Mouse (Mus musculus) bone marrow macrophage, adult 2 months (primary cell): ENCODE data around the gene Ccdc144b. TPM values are rescaled to one million over a fixed set of nuclear protein-coding genes. Genes with fewer than 3 reads are reported as not detected.

Experiments used
- H3K27ac ChIP-seq: 2 replicates; pipeline ENCODE4 v1.5.1; 2012; ENCODE audit warnings: low read depth, low read length; ENCODE audit not compliant: insufficient read depth
- H3K4me1 ChIP-seq: 2 replicates; pipeline ENCODE4 v1.6.1; 2012; ENCODE audit warnings: low read length; ENCODE audit not compliant: control insufficient read depth, insufficient read depth
- H3K4me3 ChIP-seq: 2 replicates; pipeline ENCODE4 v1.5.1; 2012; ENCODE audit warnings: mild to moderate bottlenecking, low read length, moderate library complexity; ENCODE audit not compliant: insufficient read depth
- CTCF ChIP-seq: IDR thresholded peaks from 2 replicates; pipeline ENCODE4 v1.5.1; 2012; ENCODE audit warnings: low read depth, mild to moderate bottlenecking, low read length, moderate library complexity
- POLR2A ChIP-seq: IDR thresholded peaks from 2 replicates; pipeline ENCODE4 v1.6.1; 2012; ENCODE audit warnings: mild to moderate bottlenecking, low read depth, low read length, borderline replicate concordance
- polyA plus RNA-seq: library from polyadenylated mRNA; stranded (reverse); fragments of >200 nt; gene quantifications from 2 replicates; pipeline ENCODE4 v1.2.4, GENCODE M21; 2012; ENCODE audit not compliant: missing spikeins, insufficient read depth, insufficient read length

The Ccdc144b gene
- polyA plus RNA-seq, 1 experiment = not detected

DNA sequence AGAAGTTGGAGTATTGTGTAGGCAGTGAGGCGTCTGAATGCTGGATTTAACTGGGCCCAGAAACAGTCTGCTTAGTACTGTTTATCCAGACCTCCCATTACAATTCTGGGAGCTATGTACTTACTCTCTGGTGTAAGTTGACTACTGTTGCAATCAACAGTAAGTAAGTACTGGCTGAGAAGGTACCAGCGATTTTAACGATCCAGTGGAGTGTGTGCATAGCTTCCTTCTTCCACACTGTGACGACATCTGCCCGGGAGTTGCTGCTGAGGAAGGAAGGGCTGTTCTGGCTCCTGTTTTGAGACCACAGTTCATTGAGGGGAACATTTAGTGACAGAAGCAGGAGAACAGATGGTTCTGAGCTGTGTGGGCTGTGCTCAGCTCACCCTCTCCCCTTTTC, 17.7 kb upstream of the Ccdc144b start:
- Histone ChIP-seq H3K4me3 (no peak overlapping the region), H3K27ac (no peak overlapping the region), H3K4me1 (peaks cover 13% of the 10 kb centered on the region)
- no peak for TF ChIP-seq CTCF
- no peak for TF ChIP-seq POLR2A

DNA sequence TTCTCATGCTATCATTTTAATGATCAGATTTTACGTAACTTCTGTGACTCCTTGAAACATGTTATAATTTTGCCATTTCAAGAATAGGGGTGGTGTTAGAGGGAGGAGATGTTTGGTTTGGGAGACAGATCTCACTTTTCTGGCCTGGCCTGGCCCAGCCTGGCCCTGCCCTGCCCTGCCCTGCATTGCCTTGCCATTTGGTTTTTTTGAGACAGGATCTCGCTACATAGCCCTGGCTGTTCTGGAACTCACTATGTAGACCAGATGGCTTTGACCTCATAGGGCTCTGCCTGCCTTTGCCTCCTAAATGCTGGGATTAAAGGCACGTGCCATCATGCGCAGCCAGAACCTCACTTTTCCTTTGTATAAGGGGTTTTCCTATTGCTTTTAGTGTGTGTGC, 17.1 kb upstream of the Ccdc144b start:
- Histone ChIP-seq H3K4me3 (no peak overlapping the region), H3K4me1 (peaks cover 13% of the 10 kb centered on the region), H3K27ac (no peak overlapping the region)
- no peak for TF ChIP-seq POLR2A
- TF ChIP-seq CTCF = no peak

DNA sequence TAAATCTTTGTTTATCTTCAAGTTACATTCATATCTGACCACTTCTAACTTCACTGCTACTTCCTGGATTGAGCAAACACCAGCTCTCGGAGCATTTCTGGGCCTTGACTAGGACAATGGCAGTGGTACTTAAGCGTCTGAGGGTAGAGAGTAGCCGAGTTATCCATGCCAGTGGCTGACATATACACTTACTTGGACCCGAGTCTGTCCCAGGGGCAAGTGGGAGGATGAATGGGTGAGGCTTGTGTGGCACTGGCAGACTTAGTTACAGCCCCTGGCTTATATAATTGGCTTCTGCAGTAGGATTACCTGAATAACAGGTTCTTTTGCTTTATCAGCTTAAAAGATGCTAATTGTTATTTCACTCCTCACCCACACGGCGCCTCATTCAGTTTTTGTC, 14.4 kb upstream of the Ccdc144b start:
- Histone ChIP-seq H3K4me3 (no peak overlapping the region), H3K4me1 (peaks cover 19% of the 10 kb centered on the region), H3K27ac (no peak overlapping the region)
- TF ChIP-seq CTCF (no peak), POLR2A (no peak)

DNA sequence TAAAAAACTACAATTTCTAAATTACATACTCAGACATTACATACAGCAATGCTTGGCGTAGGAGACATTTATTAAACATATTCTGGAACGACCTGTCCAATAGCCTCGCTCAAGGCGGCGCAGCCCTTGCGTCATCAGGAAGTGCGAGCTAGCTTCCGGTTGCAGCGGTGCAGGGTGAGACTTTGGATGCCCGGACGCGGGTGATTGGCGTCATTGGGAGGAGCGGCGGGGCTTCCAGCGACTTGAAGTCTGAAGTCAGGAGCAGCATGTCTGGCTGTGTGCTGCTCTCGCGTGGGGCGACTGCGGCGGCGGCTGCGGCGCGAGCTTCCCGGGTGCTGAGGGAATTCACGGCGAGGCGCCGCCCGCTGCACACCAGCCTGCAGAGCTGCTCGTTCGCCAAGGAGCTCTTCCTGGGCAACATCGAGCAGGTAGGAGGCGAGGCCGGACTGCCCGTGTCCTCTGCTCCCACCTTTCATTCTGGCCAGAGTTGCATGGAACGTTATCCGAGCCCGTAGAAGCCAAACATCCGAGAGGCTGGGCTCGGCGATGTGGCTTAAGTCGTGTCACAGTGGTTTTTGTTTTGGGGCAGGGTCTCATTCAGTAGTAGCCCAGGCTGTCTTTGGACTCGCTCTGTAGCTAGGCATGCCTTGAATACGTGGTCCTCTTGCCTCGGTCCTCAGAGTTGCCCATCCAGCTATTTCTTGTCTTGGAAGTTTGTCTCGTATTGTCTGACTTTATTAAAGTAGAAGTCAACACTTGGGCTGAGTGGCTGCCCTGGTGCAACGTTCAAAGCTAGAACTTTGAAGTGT, 12.7 kb upstream of the Ccdc144b start, which contains the start of gene Acad9:
Gene Acad9 (plus strand): TSS at position 137 of the 809 bp plus-strand sequence.
- TF ChIP-seq POLR2A (no peak), CTCF (no peak)
- Histone ChIP-seq H3K27ac (peak within 1 kb of the TSS; percentile 11; the same call in 1 of the 2 replicates), H3K4me1 (peaks cover 16% of the 10 kb centered on the region), H3K4me3 (peak within 1 kb of the TSS; percentile 84)

DNA sequence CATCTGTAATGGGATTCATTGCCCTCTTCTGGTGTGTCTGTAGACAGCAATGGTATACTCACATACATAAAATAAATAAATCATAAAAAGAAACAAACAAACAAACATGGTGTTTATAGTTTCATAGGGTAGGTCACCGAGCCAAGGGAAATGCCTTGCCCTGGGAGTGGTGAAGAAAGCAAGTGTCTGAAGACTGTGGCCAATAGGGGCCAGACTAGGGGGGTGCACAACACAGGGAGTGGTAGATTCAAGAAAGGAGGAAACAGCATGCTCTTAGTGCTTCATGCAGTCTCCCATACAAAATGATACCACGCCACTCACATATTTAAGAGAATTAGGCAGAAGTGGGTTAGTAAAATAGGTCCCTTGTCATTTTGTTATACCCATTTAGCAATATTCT, 11.8 kb upstream of the Ccdc144b start:
- Histone ChIP-seq H3K27ac (no peak overlapping the region), H3K4me3 (peak overlapping the region; percentile 84), H3K4me1 (peaks cover 13% of the 10 kb centered on the region)
- no peak for TF ChIP-seq CTCF
- no peak for TF ChIP-seq POLR2A

DNA sequence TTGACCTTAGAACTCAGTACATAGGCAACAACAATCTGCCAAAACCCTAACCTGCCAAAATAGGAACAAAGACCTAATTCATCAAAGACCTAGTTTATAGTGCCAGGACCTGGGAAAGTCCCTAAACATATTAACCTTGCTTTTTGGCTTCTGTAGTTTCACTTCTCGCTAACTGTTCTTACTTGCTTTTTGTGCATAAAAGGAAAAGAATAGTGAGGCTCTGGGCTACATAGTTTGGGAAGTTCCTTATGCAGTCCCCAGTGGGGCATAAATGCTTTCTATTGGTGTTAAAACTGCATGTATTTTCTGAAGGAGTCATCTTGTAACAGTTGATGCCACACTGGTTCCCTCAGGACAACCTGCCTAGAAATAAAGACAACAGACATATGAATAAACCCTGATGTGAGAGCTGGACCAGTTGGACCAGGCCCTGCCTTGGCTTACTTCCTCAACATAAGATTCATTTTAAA, 11.3 kb upstream of the Ccdc144b start:
- Histone ChIP-seq H3K4me1 (peaks cover 13% of the 10 kb centered on the region), H3K27ac (peak overlapping the region; percentile 11; the same call in 1 of the 2 replicates), H3K4me3 (no peak overlapping the region)
- no peak for TF ChIP-seq POLR2A
- TF ChIP-seq CTCF = no peak

DNA sequence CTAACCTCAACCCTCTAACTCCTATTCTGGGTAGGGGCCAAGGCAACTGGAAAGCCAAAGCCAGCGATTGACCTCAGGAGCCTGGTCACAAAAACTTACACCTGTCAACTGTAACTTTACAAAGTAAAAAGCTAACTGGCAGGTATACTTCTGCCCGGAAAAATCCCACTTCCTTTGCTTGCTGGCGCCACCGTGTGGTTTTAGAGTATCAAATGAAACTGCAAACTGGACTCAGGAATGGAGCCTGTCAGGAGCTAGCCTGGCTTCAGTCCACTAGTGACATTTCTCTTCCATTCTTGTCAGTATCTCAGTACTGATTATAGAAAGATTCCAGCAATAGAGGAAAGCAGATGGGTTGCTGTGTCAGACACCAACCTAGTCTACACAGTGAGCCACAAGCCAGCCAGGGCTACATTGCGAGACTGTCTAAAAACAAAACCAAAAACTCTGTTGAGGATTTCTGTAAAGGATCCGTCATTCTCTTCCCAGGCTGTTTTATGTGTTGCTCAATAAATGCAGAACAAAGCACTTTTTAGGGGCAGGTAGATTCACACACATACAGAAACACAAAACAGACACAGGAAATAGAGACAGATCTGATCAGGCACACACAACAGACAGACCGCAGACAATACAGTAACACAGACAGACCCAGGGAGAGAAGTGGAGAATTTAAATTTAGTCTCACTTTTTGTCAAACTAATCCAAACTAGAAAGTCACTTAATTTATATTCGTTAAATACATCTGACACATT, 6.9 kb upstream of the Ccdc144b start:
- Histone ChIP-seq H3K4me3 (no peak overlapping the region), H3K4me1 (peaks cover 6% of the 10 kb centered on the region), H3K27ac (no peak overlapping the region)
- no peak for TF ChIP-seq POLR2A
- peak; percentile 68; the same call in 1 of the 2 replicates for TF ChIP-seq CTCF

DNA sequence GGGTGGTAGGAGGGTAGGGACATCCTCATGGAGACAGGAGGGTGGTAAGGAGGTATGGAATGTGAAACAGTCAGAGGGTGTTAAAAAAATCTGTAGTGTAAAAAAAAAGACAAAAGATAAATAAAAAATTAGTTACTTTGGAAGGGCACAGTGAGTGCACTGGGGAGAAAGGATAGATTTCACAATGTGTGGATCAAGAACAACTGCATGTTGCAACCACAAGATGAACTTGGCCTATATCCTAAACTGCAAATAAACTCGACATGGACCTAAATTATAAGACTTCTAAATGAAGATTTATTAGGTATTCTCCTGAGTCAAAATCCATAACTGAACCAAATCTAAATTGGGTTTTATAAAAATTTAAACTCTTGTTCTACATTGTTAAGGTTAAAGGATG, 4.2 kb downstream of the Ccdc144b start:
- H3K27ac ChIP-seq = no peak overlapping the region
- no peaks in the 10 kb centered on the region for H3K4me1 ChIP-seq
- TF ChIP-seq CTCF (no peak), POLR2A (no peak)
- no peak overlapping the region for H3K4me3 ChIP-seq

DNA sequence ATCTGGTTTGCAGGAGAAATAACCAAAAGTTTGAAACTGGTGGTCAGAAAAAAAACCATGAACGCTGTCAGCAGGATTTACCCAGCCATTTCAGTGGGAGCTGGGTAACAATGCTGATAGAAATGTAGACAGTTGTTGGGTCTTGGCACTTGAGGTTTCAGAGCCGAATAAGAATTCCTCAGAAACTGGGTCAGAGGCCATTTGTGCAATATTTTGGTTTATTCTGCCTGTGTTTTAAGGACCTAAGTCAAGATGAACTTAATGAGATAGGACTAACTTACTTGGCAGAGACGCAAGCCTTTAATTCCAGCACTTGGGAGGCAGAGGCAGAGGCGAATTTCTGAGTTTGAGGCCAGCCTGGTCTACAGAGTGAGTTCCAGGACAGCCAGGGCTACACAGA, 8.3 kb downstream of the Ccdc144b start:
- no peak overlapping the region for H3K27ac ChIP-seq
- no peaks in the 10 kb centered on the region for H3K4me1 ChIP-seq
- TF ChIP-seq POLR2A = no peak
- no peak for TF ChIP-seq CTCF
- no peak overlapping the region for H3K4me3 ChIP-seq

DNA sequence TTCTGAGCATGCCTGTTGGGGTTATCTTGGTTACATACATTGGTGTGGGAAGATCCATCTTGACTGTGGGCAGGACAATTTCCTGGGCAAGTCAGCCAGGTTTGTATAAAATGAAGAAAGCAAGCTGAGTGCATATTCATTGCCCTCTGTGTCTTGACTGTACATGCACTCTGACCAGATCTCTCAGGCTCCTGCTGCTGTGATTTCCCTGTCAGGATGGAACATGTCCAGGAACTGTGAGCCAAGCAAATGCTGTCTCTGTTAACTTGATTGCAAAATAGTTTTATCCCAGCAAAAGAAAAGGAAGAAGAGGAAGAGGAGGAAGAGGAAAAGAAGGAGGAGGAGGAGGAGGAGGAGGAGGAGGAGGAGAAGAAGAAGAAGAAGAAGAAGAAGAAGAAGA, 8.8 kb downstream of the Ccdc144b start:
- Histone ChIP-seq H3K4me1 (no peaks in the 10 kb centered on the region), H3K27ac (no peak overlapping the region), H3K4me3 (no peak overlapping the region)
- no peak for TF ChIP-seq POLR2A
- no peak for TF ChIP-seq CTCF
